Mouse (Mus musculus) intestine, postnatal 0 days (tissue): ENCODE measurements around the gene Akr1b7. TPM values are rescaled to one million over a fixed set of nuclear protein-coding genes. Genes with fewer than 3 reads are reported as not detected.
"Not testable (repeated sequence)": the region's sequence is repeated elsewhere in the genome, so short reads cannot be mapped to it uniquely, and the experiment has no call there.

ENCODE experiments used
- ATAC-seq: fragments of 200-750 bp; cut with Nextera tagmentation; 2 replicates; pipeline ENCODE4 v1.8.0; 2017; ENCODE audit warnings: mild to moderate bottlenecking, moderate TSS enrichment, moderate library complexity
- H3K27ac ChIP-seq: fragments of 300-500 bp; sonication (generic); 2 replicates; pipeline ENCODE4 v1.5.1; 2014; ENCODE audit warnings: mild to moderate bottlenecking, low read depth, low read length, moderate library complexity
- H3K27me3 ChIP-seq: fragments of 300-500 bp; sonication (generic); replicated peaks from 2 replicates; pipeline ENCODE4 v1.6.1; 2014; ENCODE audit warnings: low read length, mixed read lengths; ENCODE audit not compliant: control insufficient read depth, insufficient read depth
- H3K36me3 ChIP-seq: fragments of 300-500 bp; sonication (generic); 2 replicates; pipeline ENCODE4 v1.6.1; 2014; ENCODE audit warnings: mild to moderate bottlenecking, moderate library complexity; ENCODE audit not compliant: control insufficient read depth, insufficient read depth
- H3K4me1 ChIP-seq: fragments of 300-500 bp; sonication (generic); replicated peaks from 2 replicates; pipeline ENCODE4 v1.6.1; 2014; ENCODE audit warnings: antibody characterized with exemption, low read length, mixed read lengths; ENCODE audit not compliant: control insufficient read depth, insufficient read depth
- H3K4me2 ChIP-seq: fragments of 300-500 bp; sonication (generic); replicated peaks from 2 replicates; pipeline ENCODE4 v1.6.1; 2014; ENCODE audit warnings: low read depth, mild to moderate bottlenecking, moderate library complexity
- H3K4me3 ChIP-seq: fragments of 300-500 bp; sonication (generic); 2 replicates; pipeline ENCODE4 v1.5.1; 2014; ENCODE audit warnings: low read depth, low read length
- H3K9ac ChIP-seq: fragments of 300-500 bp; sonication (generic); 2 replicates; pipeline ENCODE4 v1.6.1; 2014; ENCODE audit warnings: mild to moderate bottlenecking, low read depth, low read length
- H3K9me3 ChIP-seq: fragments of 300-500 bp; sonication (generic); 2 replicates; pipeline ENCODE4 v1.6.1; 2016; ENCODE audit warnings: mixed run types; ENCODE audit not compliant: control insufficient read depth
- CTCF ChIP-seq: sonication (generic); IDR thresholded peaks from 2 replicates; pipeline ENCODE4 v1.5.1; 2016; ENCODE audit warnings: low read depth, mild to moderate bottlenecking, control low read depth, antibody characterized with exemption, moderate library complexity
- WGBS: fragments of 180-500 bp; shearing (Covaris S2); extraction: QIAGEN DNeasy Blood & Tissue Kit; methylation state at CpG from one replicate; pipeline ENCODE4 v1.1.7; 2014; 5-methylcytosine and 5-hydroxymethylcytosine counted together
- polyA plus RNA-seq: library from polyadenylated mRNA; unstranded; fragments of >200 nt; fragmentation: Nextera tagmentation; extraction: Ambion mirVana; gene quantifications from 2 replicates; pipeline ENCODE4 v1.2.1, GENCODE M21; 2015

The Akr1b7 gene
- 5.3 and 6.5 TPM in 2 replicates for polyA plus RNA-seq

DNA sequence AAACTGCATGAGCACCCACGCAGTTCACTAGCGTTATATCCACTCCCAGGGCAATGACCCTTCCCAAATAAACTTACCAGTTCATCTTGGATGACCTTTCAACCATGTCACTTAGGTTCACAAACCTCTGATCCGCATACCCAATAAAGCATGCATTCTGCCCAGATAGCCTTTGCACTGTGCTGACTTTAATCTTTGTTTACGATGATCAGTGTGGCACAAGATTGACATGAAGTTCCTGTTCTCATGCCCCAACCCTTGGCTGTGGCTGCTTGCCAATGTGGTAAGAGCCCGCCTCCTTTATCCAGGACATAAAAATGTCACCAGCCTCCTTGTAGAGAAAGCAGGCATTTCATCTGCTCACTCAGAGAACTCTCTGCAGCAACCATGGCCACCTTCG lies at the start of gene Akr1b7:
Gene Akr1b7, plus strand, starts transcription at position 312 of the 400 bp plus-strand sequence.
- H3K9ac ChIP-seq = no peak within 1 kb of the TSS
- H3K4me1 ChIP-seq = 0 out of 2 replicates have a peak, but pooled peaks cover 3% of the 10 kb centered on the region
- ATAC-seq = peak; percentile 78
- H3K27me3 ChIP-seq = no peaks in the 10 kb centered on the region
- no peaks in the 10 kb centered on the region for H3K36me3 ChIP-seq
- no peaks in the 10 kb centered on the region for H3K9me3 ChIP-seq
- no peak within 1 kb of the TSS for H3K4me3 ChIP-seq
- H3K27ac ChIP-seq = no peak within 1 kb of the TSS
- 35% methylated on average over 6 of the region's 6 CpGs for WGBS
- 0 out of 2 replicates have a peak within 1 kb of the TSS, but pooled peaks have one; percentile 2 for H3K4me2 ChIP-seq
- no peak for TF ChIP-seq CTCF

DNA sequence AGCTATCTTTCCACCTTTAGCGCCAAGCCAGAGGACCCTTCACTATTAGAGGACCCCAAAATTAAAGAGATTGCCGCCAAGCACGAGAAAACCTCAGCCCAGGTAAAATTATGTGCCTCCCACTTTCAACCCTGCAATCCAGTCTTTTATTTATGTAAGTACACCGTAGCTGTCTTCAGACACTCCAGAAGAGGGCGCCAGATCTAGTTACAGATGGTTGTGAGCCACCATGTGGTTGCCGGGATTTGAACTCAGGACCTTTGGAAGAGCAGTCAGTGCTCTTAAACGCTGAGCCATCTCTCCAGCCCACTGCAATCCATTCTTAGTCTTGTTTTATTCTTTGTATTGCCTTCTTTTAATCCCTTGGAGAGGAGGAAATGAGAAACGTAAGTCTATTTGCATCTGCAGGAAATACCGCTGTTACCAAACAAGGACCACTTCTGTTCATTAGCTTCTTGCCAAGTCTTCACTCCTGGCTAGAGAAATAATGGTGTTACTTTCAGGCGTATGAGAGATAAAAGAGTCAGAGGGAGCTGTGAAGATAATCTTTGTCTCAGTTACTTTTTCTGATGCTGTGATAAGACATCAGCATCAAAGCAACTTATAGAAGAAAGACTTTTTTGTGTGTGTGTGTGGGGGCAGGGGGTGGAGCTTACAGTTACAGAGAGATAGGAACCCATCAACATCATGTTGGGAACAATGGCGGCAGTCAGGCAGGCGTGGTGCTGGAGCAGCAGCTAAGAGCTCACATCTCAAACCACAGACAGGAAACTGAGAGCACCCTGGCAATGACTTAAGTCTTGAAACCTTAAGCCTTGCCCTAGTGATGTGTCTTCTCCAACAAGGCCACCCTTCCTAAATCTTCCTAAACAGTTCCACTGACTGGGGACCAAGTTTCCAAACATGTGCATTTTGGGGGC lies 47.7 kb upstream of the Akr1b7 start:
- WGBS = 81% methylated on average over 12 of the region's 12 CpGs
- H3K9me3 ChIP-seq = no peaks in the 10 kb centered on the region
- no peaks in the 10 kb centered on the region for H3K36me3 ChIP-seq
- no peak overlapping the region for H3K9ac ChIP-seq
- H3K4me3 ChIP-seq = no peak overlapping the region
- no peak overlapping the region for H3K27ac ChIP-seq
- no peaks in the 10 kb centered on the region for H3K4me1 ChIP-seq
- peak; percentile 24; the same call in 1 of the 2 replicates for TF ChIP-seq CTCF
- no peak overlapping the region for H3K4me2 ChIP-seq
- ATAC-seq = no peak
- H3K27me3 ChIP-seq = no peaks in the 10 kb centered on the region

DNA sequence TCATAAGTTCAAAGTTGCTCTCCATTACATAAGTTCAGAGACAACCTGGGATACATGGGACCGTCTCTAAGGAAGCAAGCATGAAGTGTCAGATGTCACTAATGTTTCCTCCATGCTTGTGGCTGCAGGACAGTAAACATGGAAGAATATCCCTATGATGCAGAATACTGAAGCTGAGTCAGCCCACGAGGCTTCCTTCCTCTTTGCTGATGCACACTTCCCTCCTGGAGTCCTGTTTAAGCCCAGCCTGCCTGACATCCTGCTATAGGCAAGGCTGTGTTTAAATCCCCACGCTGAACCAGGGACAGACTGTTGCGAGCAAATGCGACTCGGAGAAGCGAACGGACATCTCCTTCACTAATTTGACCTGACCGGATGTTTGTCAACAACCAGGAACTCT lies 44.1 kb upstream of the Akr1b7 start:
- Histone ChIP-seq H3K4me1 (no peaks in the 10 kb centered on the region; the same call in 1 of the 2 replicates), H3K27ac (no peak overlapping the region), H3K27me3 (no peaks in the 10 kb centered on the region), H3K9ac (no peak overlapping the region), H3K36me3 (no peaks in the 10 kb centered on the region), H3K4me2 (no peak overlapping the region), H3K9me3 (no peaks in the 10 kb centered on the region), H3K4me3 (no peak overlapping the region)
- TF ChIP-seq CTCF = no peak
- 69% methylated on average over 9 of the region's 9 CpGs for WGBS
- ATAC-seq = no peak

DNA sequence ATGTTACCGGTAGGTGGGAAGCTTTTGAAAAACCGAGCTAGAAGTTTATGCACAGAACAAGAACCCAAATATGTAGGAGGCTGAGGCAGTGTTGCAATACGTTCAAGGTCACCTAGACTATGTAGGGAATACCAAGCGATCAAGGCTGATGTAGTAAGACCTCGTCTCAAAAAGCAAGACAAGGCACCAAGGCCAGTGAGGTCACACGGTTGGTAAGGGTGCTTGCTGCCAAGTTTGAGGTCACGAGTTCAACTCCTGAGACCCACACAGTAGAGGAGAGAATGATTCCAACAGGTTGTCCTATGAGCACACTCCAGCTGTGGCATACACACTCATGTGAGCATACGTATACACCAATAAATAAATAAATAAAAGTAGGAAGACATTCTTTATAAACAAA lies 42.1 kb upstream of the Akr1b7 start:
- Histone ChIP-seq H3K4me2 (no peak overlapping the region), H3K27me3 (no peaks in the 10 kb centered on the region), H3K27ac (no peak overlapping the region), H3K9ac (no peak overlapping the region), H3K36me3 (no peaks in the 10 kb centered on the region), H3K4me1 (no peaks in the 10 kb centered on the region; the same call in 1 of the 2 replicates), H3K4me3 (no peak overlapping the region), H3K9me3 (no peaks in the 10 kb centered on the region)
- TF ChIP-seq CTCF = no peak
- no peak for ATAC-seq
- whole genome bisulfite sequencing = 79% methylated on average over 8 of the region's 8 CpGs

DNA sequence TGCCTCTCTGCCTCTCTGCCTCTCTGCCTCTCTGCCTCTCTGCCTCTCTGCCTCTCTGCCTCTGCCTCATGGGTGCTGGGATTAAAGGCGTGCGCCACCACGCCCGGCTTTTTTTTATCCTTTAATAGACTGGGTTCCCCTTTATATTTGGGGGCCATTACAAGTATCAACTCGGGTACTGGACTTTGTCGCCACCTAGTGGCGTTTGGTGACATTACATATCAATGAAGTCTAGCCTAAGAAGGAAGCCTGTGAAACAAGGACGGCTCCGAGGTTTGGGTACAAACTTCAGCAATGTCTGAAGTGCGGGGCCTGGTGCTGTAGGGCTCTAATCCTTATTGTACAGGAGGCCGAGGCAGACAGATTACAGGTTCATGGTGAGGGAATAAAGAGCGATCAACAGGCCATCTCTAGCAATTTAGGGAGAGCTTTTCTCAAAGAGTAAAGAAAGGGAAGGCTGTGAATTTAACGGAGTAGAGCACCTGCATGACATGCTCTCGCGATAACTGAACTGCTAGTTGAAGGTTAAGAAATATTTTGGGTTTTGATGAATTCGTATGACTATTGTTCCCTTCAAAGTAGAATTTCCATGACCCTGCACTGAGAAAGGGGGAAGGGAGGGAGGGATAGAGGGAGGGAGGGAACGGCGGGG lies 40.3 kb upstream of the Akr1b7 start:
- 23% methylated on average over 18 of the region's 18 CpGs for WGBS

DNA sequence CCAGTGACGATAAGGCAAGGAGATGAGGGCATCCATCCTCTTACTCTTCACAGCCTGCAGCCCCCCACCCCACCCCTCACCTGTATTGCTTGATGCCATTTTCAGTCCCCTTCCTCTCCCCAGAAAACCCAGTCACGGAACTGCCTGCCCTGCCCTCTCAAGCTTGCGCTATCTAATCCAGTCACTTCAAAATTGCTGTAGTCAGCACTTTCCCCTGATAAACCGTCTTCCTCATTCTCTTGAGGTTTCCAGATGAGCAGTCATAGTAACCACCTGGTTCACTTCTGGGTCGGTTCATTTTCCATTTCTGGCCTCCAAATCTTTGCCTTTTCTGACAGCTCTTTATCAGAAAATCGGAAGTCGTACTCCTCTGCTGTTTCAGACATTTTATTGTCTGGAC lies 38.3 kb upstream of the Akr1b7 start:
- WGBS = 67% methylated on average over 7 of the region's 7 CpGs
- Histone ChIP-seq H3K27ac (no peak overlapping the region), H3K4me1 (no peaks in the 10 kb centered on the region; the same call in 1 of the 2 replicates), H3K9me3 (no peaks in the 10 kb centered on the region), H3K9ac (no peak overlapping the region), H3K4me2 (no peak overlapping the region), H3K36me3 (no peaks in the 10 kb centered on the region), H3K4me3 (no peak overlapping the region), H3K27me3 (no peaks in the 10 kb centered on the region)
- no peak for ATAC-seq
- no peak for TF ChIP-seq CTCF

More for the DNA sequence above, 40.3 kb upstream of the Akr1b7 start:
- H3K4me2 ChIP-seq = peak overlapping the region; percentile 49; the same call in 1 of the 2 replicates
- H3K27me3 ChIP-seq = no peaks in the 10 kb centered on the region
- H3K36me3 ChIP-seq = no peaks in the 10 kb centered on the region
- no peak overlapping the region for H3K9ac ChIP-seq
- no peaks in the 10 kb centered on the region for H3K9me3 ChIP-seq
- no peak overlapping the region for H3K4me3 ChIP-seq
- H3K4me1 ChIP-seq = no peaks in the 10 kb centered on the region; the same call in 1 of the 2 replicates
- peak; percentile 84 for TF ChIP-seq CTCF
- H3K27ac ChIP-seq = no peak overlapping the region
- no peak; the same call in 1 of the 2 replicates for ATAC-seq

DNA sequence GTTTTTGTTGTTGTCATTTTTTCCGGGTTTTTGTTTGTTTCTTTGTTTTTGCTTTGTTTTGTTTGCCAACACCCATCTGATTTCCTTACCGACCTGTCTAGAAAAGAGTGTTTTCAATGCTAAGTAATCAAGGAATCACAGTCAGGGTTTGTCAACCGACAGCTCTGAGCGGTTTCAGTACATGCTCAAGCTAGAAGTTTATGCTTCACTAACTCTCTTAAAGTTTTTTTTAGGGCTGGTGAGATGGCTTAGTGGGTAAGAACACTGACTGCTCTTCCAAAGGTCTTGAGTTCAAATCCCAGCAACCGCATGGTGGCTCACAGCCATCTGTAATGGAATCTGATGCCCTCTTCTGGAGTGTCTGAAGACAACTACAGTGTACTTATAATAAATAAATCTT lies 36.2 kb upstream of the Akr1b7 start:
- H3K4me2 ChIP-seq, H3K27ac ChIP-seq, H3K4me1 ChIP-seq, H3K4me3 ChIP-seq, H3K27me3 ChIP-seq, H3K36me3 ChIP-seq, H3K9me3 ChIP-seq, ATAC-seq, H3K9ac ChIP-seq: not testable (repeated sequence)
- WGBS = 77% methylated on average over 5 of the region's 5 CpGs
